Mouse (Mus musculus): Measurements from ENCODE around the gene Alg14. TPM values are rescaled to one million over a fixed set of nuclear protein-coding genes. Genes with fewer than 3 reads are reported as not detected.

The Alg14 gene
- polyA plus RNA-seq (2015; fragmentation: Nextera tagmentation; extraction: Ambion mirVana), result 41.3 and 44.8 TPM in 2 replicates

DNA sequence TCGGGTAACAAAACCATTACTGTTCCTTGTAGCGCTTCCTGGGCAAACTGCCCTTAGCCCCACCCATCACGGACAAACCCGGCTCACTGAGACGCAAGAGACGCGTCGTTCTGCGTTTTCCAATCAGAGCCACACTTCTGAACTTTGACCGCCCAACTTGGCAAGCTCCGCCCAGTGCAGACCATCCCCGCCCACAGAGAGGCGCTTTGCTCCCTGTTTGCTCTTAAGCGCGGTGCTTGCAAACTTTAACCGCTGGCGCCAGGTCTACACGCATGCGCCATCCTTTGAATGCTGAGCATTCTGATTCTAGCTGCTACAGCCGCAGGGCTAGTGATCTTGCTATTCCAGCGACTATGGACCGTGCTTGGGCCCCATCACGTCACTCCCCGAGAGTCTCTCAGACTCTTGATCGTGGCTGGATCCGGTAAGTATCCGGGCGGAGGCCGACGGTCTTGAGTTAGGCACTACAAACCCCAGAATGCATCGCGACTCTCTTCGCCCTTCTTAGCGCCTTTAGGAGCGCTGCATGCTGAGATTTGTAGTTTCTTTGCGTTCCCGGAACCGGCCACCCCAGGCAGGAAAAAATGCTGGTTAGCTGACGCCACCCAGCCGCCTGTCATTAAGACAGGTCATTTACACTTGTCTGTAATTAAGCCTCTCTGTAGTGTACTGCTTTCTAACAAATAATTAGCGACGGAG, at the start of gene Alg14:
Alg14 (plus strand) TSS at position 214 of the 699 bp plus-strand sequence.
- Histone ChIP-seq H3K36me3 (ENCODE audit: control insufficient read depth, insufficient read depth, low read length) (no peaks in the 10 kb centered on the region), H3K27ac (ENCODE audit: low read depth, low read length) (peak within 1 kb of the TSS; percentile 94), H3K4me3 (ENCODE audit: low read length) (peak within 1 kb of the TSS; percentile 60), H3K27me3 (replicated peaks; ENCODE audit: control insufficient read depth, insufficient read depth, low read length) (no peaks in the 10 kb centered on the region), H3K9me3 (ENCODE audit: control insufficient read depth, low read length) (no peaks in the 10 kb centered on the region), H3K4me1 (ENCODE audit: control insufficient read depth, insufficient read depth, low read depth, low read length) (peaks cover 7% of the 10 kb centered on the region), H3K9ac (ENCODE audit: low read depth, low read length) (peak within 1 kb of the TSS; percentile 70), H3K4me2 (ENCODE audit: low read length) (peak within 1 kb of the TSS; percentile 59)
- peak; percentile 97 for ATAC-seq
- under 1% methylated on average over 42 of the region's 42 CpGs for WGBS

DNA sequence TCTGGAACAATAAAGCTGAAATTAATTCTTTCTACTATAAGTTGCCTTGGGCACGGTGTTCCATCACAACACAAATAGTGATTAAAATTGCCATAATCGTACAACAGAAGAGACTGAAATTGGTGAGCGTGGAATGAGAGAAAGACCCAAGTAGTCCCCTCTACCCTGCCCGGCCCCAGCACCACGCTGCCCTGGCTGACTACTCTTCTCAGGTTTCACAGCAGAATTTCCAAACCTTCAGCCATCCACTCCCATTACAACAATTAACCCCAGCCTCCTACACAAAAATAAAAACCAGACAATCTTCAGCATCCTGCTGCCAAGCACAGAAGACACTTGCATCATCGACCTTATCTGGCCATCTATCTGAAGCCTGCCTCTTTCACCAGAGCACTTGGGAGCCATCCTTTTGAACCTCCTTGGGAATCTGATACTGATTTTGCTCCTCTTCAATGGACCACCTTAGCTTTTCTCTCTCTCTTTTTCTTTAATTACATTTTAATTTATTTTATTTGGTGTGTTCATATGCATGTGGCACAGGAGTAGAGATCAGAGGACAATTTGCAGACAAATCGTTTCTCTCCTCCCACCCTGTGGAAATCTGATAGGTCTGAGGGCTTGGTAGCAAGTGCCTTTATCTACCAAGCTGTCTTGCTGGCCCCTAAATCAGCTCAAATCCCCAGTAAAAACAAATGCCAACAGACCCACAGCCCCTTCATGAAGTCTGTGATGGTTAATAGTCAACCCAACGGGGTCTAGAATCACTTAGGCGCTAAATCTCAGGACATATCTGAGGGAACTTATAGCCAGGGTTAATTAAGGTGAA, 49.2 kb upstream of the Alg14 start:
- whole genome bisulfite sequencing, result 78% methylated on average over 9 of the region's 9 CpGs
- H3K36me3 ChIP-seq (ENCODE audit: control insufficient read depth, insufficient read depth, low read length), result no peaks in the 10 kb centered on the region
- ATAC-seq, result no peak

DNA sequence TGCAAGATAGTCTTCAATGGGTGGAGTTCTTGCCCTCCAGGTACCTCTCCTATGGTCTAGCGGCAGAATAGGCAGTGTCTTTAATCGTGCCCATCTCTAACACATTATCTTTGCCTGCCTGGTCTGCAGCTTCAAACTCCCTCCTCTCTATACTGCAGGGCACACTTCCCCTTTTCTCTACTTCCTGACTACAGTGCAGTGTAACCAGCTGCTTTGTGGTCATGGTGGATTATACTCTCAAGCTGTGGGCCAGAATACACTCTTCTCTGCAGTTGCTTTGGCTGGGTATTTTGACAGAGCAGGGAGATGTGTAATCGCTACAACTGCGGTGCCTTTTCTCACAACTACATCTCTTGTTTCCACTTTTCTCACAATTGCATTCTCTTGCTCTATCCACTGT, 48.6 kb upstream of the Alg14 start:
- H3K4me2 ChIP-seq (ENCODE audit: low read length), result no peak overlapping the region
- no peak overlapping the region for H3K4me3 ChIP-seq (ENCODE audit: low read length)
- WGBS, result 82% methylated on average over 4 of the region's 4 CpGs
- ATAC-seq, result peak; percentile 68; the same call in 1 of the 2 replicates
- no peaks in the 10 kb centered on the region for H3K36me3 ChIP-seq (ENCODE audit: control insufficient read depth, insufficient read depth, low read length)
- no peak overlapping the region for H3K27ac ChIP-seq (ENCODE audit: low read depth, low read length)
- H3K4me1 ChIP-seq (ENCODE audit: control insufficient read depth, insufficient read depth, low read depth, low read length), result peaks cover 6% of the 10 kb centered on the region
- no peaks in the 10 kb centered on the region for H3K9me3 ChIP-seq (ENCODE audit: control insufficient read depth, low read length)
- H3K9ac ChIP-seq (ENCODE audit: low read depth, low read length), result no peak overlapping the region
- no peaks in the 10 kb centered on the region for H3K27me3 ChIP-seq (replicated peaks; ENCODE audit: control insufficient read depth, insufficient read depth, low read length)

More for the DNA sequence above, 49.2 kb upstream of the Alg14 start:
- no peak overlapping the region for H3K4me2 ChIP-seq (ENCODE audit: low read length)
- peaks cover 6% of the 10 kb centered on the region for H3K4me1 ChIP-seq (ENCODE audit: control insufficient read depth, insufficient read depth, low read depth, low read length)
- no peak overlapping the region for H3K9ac ChIP-seq (ENCODE audit: low read depth, low read length)
- no peak overlapping the region for H3K27ac ChIP-seq (ENCODE audit: low read depth, low read length)
- H3K4me3 ChIP-seq (ENCODE audit: low read length), result no peak overlapping the region
- H3K27me3 ChIP-seq (replicated peaks; ENCODE audit: control insufficient read depth, insufficient read depth, low read length), result no peaks in the 10 kb centered on the region
- H3K9me3 ChIP-seq (ENCODE audit: control insufficient read depth, low read length), result no peaks in the 10 kb centered on the region

DNA sequence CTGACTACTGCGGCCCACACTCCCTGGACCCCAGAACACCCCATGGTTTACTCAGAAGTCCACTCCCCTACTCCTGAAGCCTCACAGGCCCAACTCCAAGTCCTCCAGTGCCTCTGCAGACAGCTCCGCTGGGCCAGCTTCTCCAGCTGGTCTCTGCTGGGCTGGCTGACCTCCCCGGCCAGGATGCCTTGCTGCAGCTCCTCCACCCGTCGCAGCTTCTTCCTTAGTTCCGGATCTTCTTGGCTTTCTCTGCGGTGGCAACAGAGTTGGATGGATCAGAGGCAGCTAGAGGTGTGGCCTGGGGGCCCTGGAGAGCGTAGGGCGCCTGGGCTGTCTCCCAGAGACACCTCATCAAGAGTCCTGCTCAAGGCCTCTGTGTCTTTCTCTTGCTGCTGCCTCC, 41.5 kb upstream of the Alg14 start:
- 0 out of 2 replicates have a peak, but pooled peaks have one; percentile 25 for ATAC-seq

GRCm38 (mm10) chr3:121250576-121251433, 40.8 kb upstream of the Alg14 start:
- Histone ChIP-seq H3K4me3 (ENCODE audit: low read length) (no peak overlapping the region), H3K9me3 (ENCODE audit: control insufficient read depth, low read length) (no peaks in the 10 kb centered on the region), H3K4me2 (ENCODE audit: low read length) (no peak overlapping the region), H3K27ac (ENCODE audit: low read depth, low read length) (peak overlapping the region; percentile 32; the same call in 1 of the 2 replicates), H3K9ac (ENCODE audit: low read depth, low read length) (no peak overlapping the region), H3K36me3 (ENCODE audit: control insufficient read depth, insufficient read depth, low read length) (no peaks in the 10 kb centered on the region), H3K4me1 (ENCODE audit: control insufficient read depth, insufficient read depth, low read depth, low read length) (peaks cover 6% of the 10 kb centered on the region), H3K27me3 (replicated peaks; ENCODE audit: control insufficient read depth, insufficient read depth, low read length) (no peaks in the 10 kb centered on the region)
- 52% methylated on average over 19 of the region's 19 CpGs for WGBS
- ATAC-seq, result peak; percentile 53

More for the DNA sequence above, 41.5 kb upstream of the Alg14 start:
- Histone ChIP-seq H3K27ac (ENCODE audit: low read depth, low read length) (no peak overlapping the region), H3K4me1 (ENCODE audit: control insufficient read depth, insufficient read depth, low read depth, low read length) (peaks cover 6% of the 10 kb centered on the region), H3K9ac (ENCODE audit: low read depth, low read length) (no peak overlapping the region), H3K4me3 (ENCODE audit: low read length) (no peak overlapping the region), H3K27me3 (replicated peaks; ENCODE audit: control insufficient read depth, insufficient read depth, low read length) (no peaks in the 10 kb centered on the region), H3K36me3 (ENCODE audit: control insufficient read depth, insufficient read depth, low read length) (no peaks in the 10 kb centered on the region), H3K9me3 (ENCODE audit: control insufficient read depth, low read length) (no peaks in the 10 kb centered on the region), H3K4me2 (ENCODE audit: low read length) (no peak overlapping the region)
- 77% methylated on average over 9 of the region's 9 CpGs for WGBS

- H3K9ac ChIP-seq (ENCODE audit: low read depth, low read length), result no peak overlapping the region
- no peaks in the 10 kb centered on the region for H3K36me3 ChIP-seq (ENCODE audit: control insufficient read depth, insufficient read depth, low read length)
- no peak overlapping the region for H3K4me3 ChIP-seq (ENCODE audit: low read length)
- no peak for ATAC-seq
- no peaks in the 10 kb centered on the region; the same call in 1 of the 2 replicates for H3K27me3 ChIP-seq (replicated peaks; ENCODE audit: control insufficient read depth, insufficient read depth, low read length)
- 91% methylated on average over 7 of the region's 7 CpGs for WGBS
- H3K9me3 ChIP-seq (ENCODE audit: control insufficient read depth, low read length), result no peaks in the 10 kb centered on the region
- H3K4me2 ChIP-seq (ENCODE audit: low read length), result no peak overlapping the region
- H3K27ac ChIP-seq (ENCODE audit: low read depth, low read length), result no peak overlapping the region
- H3K4me1 ChIP-seq (ENCODE audit: control insufficient read depth, insufficient read depth, low read depth, low read length), result peaks cover 6% of the 10 kb centered on the region
Observed at GRCm38 (mm10) chr3:121255501-121255900, 36.1 kb upstream of the Alg14 start.

- WGBS, result 92% methylated on average over 8 of the region's 8 CpGs
- Histone ChIP-seq H3K4me1 (ENCODE audit: control insufficient read depth, insufficient read depth, low read depth, low read length) (peaks cover 3% of the 10 kb centered on the region), H3K9me3 (ENCODE audit: control insufficient read depth, low read length) (no peaks in the 10 kb centered on the region), H3K4me2 (ENCODE audit: low read length) (no peak overlapping the region), H3K27ac (ENCODE audit: low read depth, low read length) (no peak overlapping the region), H3K36me3 (ENCODE audit: control insufficient read depth, insufficient read depth, low read length) (no peaks in the 10 kb centered on the region), H3K9ac (ENCODE audit: low read depth, low read length) (no peak overlapping the region), H3K4me3 (ENCODE audit: low read length) (no peak overlapping the region), H3K27me3 (replicated peaks; ENCODE audit: control insufficient read depth, insufficient read depth, low read length) (peaks cover 5% of the 10 kb centered on the region)
- ATAC-seq, result no peak
Observed at GRCm38 (mm10) chr3:121256131-121256530, 35.4 kb upstream of the Alg14 start.

- H3K4me3 ChIP-seq (ENCODE audit: low read length), result no peak overlapping the region
- H3K27me3 ChIP-seq (replicated peaks; ENCODE audit: control insufficient read depth, insufficient read depth, low read length), result peaks cover 5% of the 10 kb centered on the region
- H3K4me2 ChIP-seq (ENCODE audit: low read length), result no peak overlapping the region
- no peaks in the 10 kb centered on the region for H3K9me3 ChIP-seq (ENCODE audit: control insufficient read depth, low read length)
- no peaks in the 10 kb centered on the region for H3K36me3 ChIP-seq (ENCODE audit: control insufficient read depth, insufficient read depth, low read length)
- WGBS, result 80% methylated on average over 10 of the region's 10 CpGs
- no peak for ATAC-seq
- H3K9ac ChIP-seq (ENCODE audit: low read depth, low read length), result no peak overlapping the region
- no peak overlapping the region for H3K27ac ChIP-seq (ENCODE audit: low read depth, low read length)
- peaks cover 5% of the 10 kb centered on the region for H3K4me1 ChIP-seq (ENCODE audit: control insufficient read depth, insufficient read depth, low read depth, low read length)
Observed at GRCm38 (mm10) chr3:121257418-121257817, 34.2 kb upstream of the Alg14 start.
